Mouse (Mus musculus) hindbrain, postnatal 0 days (tissue): ENCODE results near the gene Trhde. TPM values are rescaled to one million over a fixed set of nuclear protein-coding genes. Genes with fewer than 3 reads are reported as not detected.
A peak's percentile ranks its signal among the peaks of the same experiment; 100 is the strongest.

Experiments
- ATAC-seq: fragments of 200-750 bp; cut with Nextera tagmentation; 2 replicates; pipeline ENCODE4 v1.8.0; 2017; ENCODE audit warnings: mild to moderate bottlenecking, moderate TSS enrichment, moderate library complexity
- DNase-seq: peaks from one replicate; pipeline ENCODE4 v3.0.0-alpha.2; 2015; ENCODE audit warnings: low spot score
- H3K27ac ChIP-seq: fragments of 300-500 bp; sonication (generic); 2 replicates; pipeline ENCODE4 v1.5.1; 2014; ENCODE audit warnings: mild to moderate bottlenecking
- H3K27me3 ChIP-seq: fragments of 300-500 bp; sonication (generic); 2 replicates; pipeline ENCODE4 v1.6.1; 2014; ENCODE audit warnings: low read length, mixed read lengths; ENCODE audit not compliant: insufficient read depth
- H3K36me3 ChIP-seq: fragments of 300-500 bp; sonication (generic); 2 replicates; pipeline ENCODE4 v1.6.1; 2014; ENCODE audit warnings: low read length, mixed read lengths; ENCODE audit not compliant: insufficient read depth
- H3K4me1 ChIP-seq: fragments of 300-500 bp; sonication (generic); 2 replicates; pipeline ENCODE4 v1.6.1; 2014; ENCODE audit warnings: antibody characterized with exemption, low read length, mixed read lengths; ENCODE audit not compliant: insufficient read depth
- H3K4me2 ChIP-seq: fragments of 300-500 bp; sonication (generic); 2 replicates; pipeline ENCODE4 v1.6.1; 2014; ENCODE audit warnings: low read depth, mild to moderate bottlenecking, low read length, moderate library complexity, mixed read lengths
- H3K4me3 ChIP-seq: fragments of 300-500 bp; sonication (generic); 2 replicates; pipeline ENCODE4 v1.5.1; 2014; ENCODE audit warnings: low read length
- H3K9ac ChIP-seq: fragments of 300-500 bp; sonication (generic); replicated peaks from 2 replicates; pipeline ENCODE4 v1.6.1; 2014; ENCODE audit warnings: mild to moderate bottlenecking, low read length, moderate library complexity, mixed read lengths
- H3K9me3 ChIP-seq: fragments of 300-500 bp; sonication (generic); 2 replicates; pipeline ENCODE4 v1.6.1; 2016; ENCODE audit warnings: low read length, mixed read lengths
- CTCF ChIP-seq: IDR thresholded peaks from 2 replicates; pipeline ENCODE4 v1.5.1; 2016; ENCODE audit warnings: antibody characterized with exemption, control low read depth, low read depth
- WGBS: fragments of 180-500 bp; shearing (Covaris S2); extraction: QIAGEN DNeasy Blood & Tissue Kit; methylation state at CpG from one replicate; pipeline ENCODE4 v1.1.7; 2014; 5-methylcytosine and 5-hydroxymethylcytosine counted together
- polyA plus RNA-seq: library from polyadenylated mRNA; unstranded; fragments of >200 nt; fragmentation: Nextera tagmentation; extraction: Ambion mirVana; gene quantifications from 2 replicates; pipeline ENCODE4 v1.2.1, GENCODE M21; 2015
- total RNA-seq: library from RNA; depleted of rRNA; stranded (reverse); fragments of >200 nt; gene quantifications from 2 replicates; pipeline ENCODE4 v1.2.3, GENCODE M21; 2014

Trhde gene
- total and polyA plus RNA-seq, 2 experiments from 2014 or later, result 6.1 to 26.5 TPM

- ATAC-seq (no peak), DNase-seq (no peak)
- no peak for TF ChIP-seq CTCF
- Histone ChIP-seq H3K27ac (no peak overlapping the region), H3K4me3 (no peak overlapping the region), H3K4me2 (no peak overlapping the region), H3K9me3 (no peaks in the 10 kb centered on the region), H3K9ac (no peak overlapping the region), H3K27me3 (no peaks in the 10 kb centered on the region), H3K4me1 (no peaks in the 10 kb centered on the region), H3K36me3 (no peaks in the 10 kb centered on the region)
- 76% methylated on average over 3 of the region's 3 CpGs for WGBS
These were observed 209.1 kb downstream of the Trhde start for GRCm38 (mm10) chr10:114593046-114593445.

GRCm38 (mm10) chr10:114578926-114579325, 223.2 kb downstream of the Trhde start:
- Histone ChIP-seq H3K27me3 (no peaks in the 10 kb centered on the region), H3K9ac (no peak overlapping the region), H3K4me3 (no peak overlapping the region), H3K27ac (no peak overlapping the region), H3K4me2 (no peak overlapping the region), H3K9me3 (no peaks in the 10 kb centered on the region), H3K36me3 (no peaks in the 10 kb centered on the region), H3K4me1 (no peaks in the 10 kb centered on the region)
- DNase-seq (peak; percentile 61), ATAC-seq (no peak)
- no peak for TF ChIP-seq CTCF
- WGBS, result 60% methylated on average over 2 of the region's 2 CpGs

GRCm38 (mm10) chr10:114567891-114568290, 234.2 kb downstream of the Trhde start:
- no peak overlapping the region for H3K9ac ChIP-seq
- TF ChIP-seq CTCF, result no peak
- H3K27me3 ChIP-seq, result no peaks in the 10 kb centered on the region
- 83% methylated on average over 1 of the region's 1 CpGs for WGBS
- DNase-seq (no peak), ATAC-seq (no peak)
- H3K36me3 ChIP-seq, result no peaks in the 10 kb centered on the region
- no peak overlapping the region for H3K27ac ChIP-seq
- H3K4me2 ChIP-seq, result no peak overlapping the region
- H3K4me3 ChIP-seq, result no peak overlapping the region
- no peaks in the 10 kb centered on the region for H3K9me3 ChIP-seq
- H3K4me1 ChIP-seq, result no peaks in the 10 kb centered on the region

- no peak overlapping the region for H3K27ac ChIP-seq
- no peaks in the 10 kb centered on the region for H3K36me3 ChIP-seq
- ATAC-seq (no peak), DNase-seq (no peak)
- no peak overlapping the region for H3K4me2 ChIP-seq
- no peaks in the 10 kb centered on the region for H3K27me3 ChIP-seq
- no peak overlapping the region for H3K9ac ChIP-seq
- H3K4me1 ChIP-seq, result no peaks in the 10 kb centered on the region
- H3K4me3 ChIP-seq, result no peak overlapping the region
- WGBS, result 89% methylated on average over 1 of the region's 1 CpGs
- TF ChIP-seq CTCF, result no peak
- H3K9me3 ChIP-seq, result no peaks in the 10 kb centered on the region
These were observed 292.9 kb downstream of the Trhde start for GRCm38 (mm10) chr10:114509186-114509585.

GRCm38 (mm10) chr10:114488806-114489205, 313.3 kb downstream of the Trhde start:
- ATAC-seq (no peak), DNase-seq (no peak)
- Histone ChIP-seq H3K4me1 (no peaks in the 10 kb centered on the region), H3K4me2 (no peak overlapping the region), H3K4me3 (no peak overlapping the region), H3K27ac (no peak overlapping the region), H3K9ac (no peak overlapping the region), H3K27me3 (no peaks in the 10 kb centered on the region), H3K36me3 (no peaks in the 10 kb centered on the region), H3K9me3 (no peaks in the 10 kb centered on the region)
- 59% methylated on average over 4 of the region's 4 CpGs for whole genome bisulfite sequencing
- no peak for TF ChIP-seq CTCF

- no peaks in the 10 kb centered on the region for H3K36me3 ChIP-seq
- WGBS, result 74% methylated on average over 3 of the region's 3 CpGs
- no peaks in the 10 kb centered on the region for H3K4me1 ChIP-seq
- no peaks in the 10 kb centered on the region for H3K9me3 ChIP-seq
- H3K27ac ChIP-seq, result no peak overlapping the region
- no peak overlapping the region for H3K4me2 ChIP-seq
- no peak for DNase-seq
- no peak overlapping the region for H3K9ac ChIP-seq
- no peaks in the 10 kb centered on the region for H3K27me3 ChIP-seq
- no peak for ATAC-seq
- H3K4me3 ChIP-seq, result no peak overlapping the region
- peak; percentile 17; the same call in 1 of the 2 replicates for TF ChIP-seq CTCF
These were observed 346.5 kb downstream of the Trhde start for GRCm38 (mm10) chr10:114455591-114455990.

- Histone ChIP-seq H3K4me2 (no peak overlapping the region), H3K36me3 (no peaks in the 10 kb centered on the region), H3K27me3 (no peaks in the 10 kb centered on the region), H3K9ac (no peak overlapping the region), H3K4me3 (no peak overlapping the region), H3K27ac (no peak overlapping the region), H3K9me3 (no peaks in the 10 kb centered on the region), H3K4me1 (no peaks in the 10 kb centered on the region)
- no peak for TF ChIP-seq CTCF
- WGBS, result 64% methylated on average over 6 of the region's 6 CpGs
- ATAC-seq, result no peak
- peak; percentile 5 for DNase-seq
These were observed 354.0 kb downstream of the Trhde start for GRCm38 (mm10) chr10:114448116-114448515.
